Mouse (Mus musculus) testis, adult 2 months (tissue): Measurements from ENCODE around the gene Clnk.

Experiments used
- CTCF ChIP-seq: fragments of 200-500 bp; IDR thresholded peaks from 2 replicates; pipeline ENCODE4 v1.5.1; 2012; ENCODE audit warnings: low read depth, mild to moderate bottlenecking, inconsistent platforms, low read length, moderate library complexity; ENCODE audit not compliant: control insufficient read depth, insufficient read depth, insufficient replicate concordance
- POLR2A ChIP-seq: fragments of 200-500 bp; IDR thresholded peaks from 2 replicates; pipeline ENCODE4 v1.6.1; 2012; ENCODE audit warnings: low read depth, mild to moderate bottlenecking, inconsistent platforms, low read length, moderate library complexity; ENCODE audit not compliant: control insufficient read depth

GRCm38 (mm10) chr5:38858015-38858721 is 18.4 kb downstream of the Clnk start:
- no peak for TF ChIP-seq CTCF
- TF ChIP-seq POLR2A: no peak
